In genomic region chr15:98733976-98734566, GRCm38 (mm10) we compare ENCODE assay signal across 22 mouse cellular contexts. TPM values are rescaled to one million over a fixed set of nuclear protein-coding genes. Genes with fewer than 3 reads are reported as not detected.
DNase-seq lines count a peak whose midpoint lies in the region; ATAC-seq and TF ChIP-seq lines count a peak whose summit lies in the region.
"Had no signal": no experiment of that assay in that cellular context is flagged by ENCODE, and none has a peak within 500 bp of the region (broad histone marks: within the 10 kb centered on the region; RNA-seq: fewer than 3 reads in every experiment).

No protein-coding gene starts in this region.

- in situ Hi-C loops in Patski (cut with MboI; ENCODE audit: low pct_unique_long_range_greater_than_20kb) = no loop called here

- H3K27ac ChIP-seq in heart, embryonic 16.5 days (ENCODE audit: low read length) = no peak overlapping the region
- H3K27ac ChIP-seq in kidney, embryonic 14.5 days (ENCODE audit: low read depth, low read length) = no peak overlapping the region
- H3K27ac ChIP-seq in liver, embryonic 13.5 days = peak overlapping the region; percentile 58
- no peak overlapping the region for H3K27ac ChIP-seq in gastrocnemius, adult 2 months
- H3K27ac ChIP-seq: midbrain, embryonic 12.5 days had no signal

- peaks cover 5% of the 10 kb centered on the region for H3K4me1 ChIP-seq in heart, embryonic 16.5 days (ENCODE audit: control insufficient read depth, insufficient read depth, low read length)
- 0 out of 2 replicates have a peak, but pooled peaks cover 3% of the 10 kb centered on the region for H3K4me1 ChIP-seq in kidney, embryonic 14.5 days (ENCODE audit: control insufficient read depth, insufficient read depth, low read length)
- peaks cover 49% of the 10 kb centered on the region for H3K4me1 ChIP-seq in liver, embryonic 13.5 days (replicated peaks)
- H3K4me1 ChIP-seq: midbrain, embryonic 12.5 days had no signal

- H3K27me3 ChIP-seq in heart, embryonic 16.5 days (ENCODE audit: control insufficient read depth, insufficient read depth, low read length) = no peaks in the 10 kb centered on the region
- no peaks in the 10 kb centered on the region for H3K27me3 ChIP-seq in Patski
- H3K27me3 ChIP-seq in kidney, embryonic 14.5 days (ENCODE audit: control insufficient read depth, insufficient read depth, low read length) = no peaks in the 10 kb centered on the region
- peaks cover 12% of the 10 kb centered on the region for H3K27me3 ChIP-seq in liver, embryonic 13.5 days

- no peaks in the 10 kb centered on the region; the same call in 1 of the 2 replicates for H3K9me3 ChIP-seq in heart, embryonic 16.5 days (replicated peaks; ENCODE audit: control insufficient read depth, low read length)
- no peaks in the 10 kb centered on the region for H3K9me3 ChIP-seq in kidney, embryonic 14.5 days (ENCODE audit: control insufficient read depth, low read length)
- no peaks in the 10 kb centered on the region for H3K9me3 ChIP-seq in liver, embryonic 13.5 days (replicated peaks)
- H3K9me3 ChIP-seq: midbrain, embryonic 12.5 days had no signal

- H3K4me3 ChIP-seq in heart, embryonic 16.5 days (ENCODE audit: low read length) = no peak overlapping the region
- no peak overlapping the region for H3K4me3 ChIP-seq in kidney, embryonic 14.5 days (ENCODE audit: low read length)
- H3K4me3 ChIP-seq in liver, embryonic 13.5 days (replicated peaks) = no peak overlapping the region
- no peak overlapping the region for H3K4me3 ChIP-seq in gastrocnemius, adult 2 months
- H3K4me3 ChIP-seq: midbrain, embryonic 12.5 days; myocyte had no signal

- no peak for DNase-seq in heart, postnatal 14 days
- DNase-seq in Patski (ENCODE audit: low read depth, low spot score) = peak; percentile 54
- DNase-seq in liver, embryonic 13.5 days = no peak
- DNase-seq in cerebellum, adult 8-10 months = no peak
- DNase-seq in gastrocnemius, adult 2 months = no peak
- no peak for DNase-seq in cerebellum, adult 18-20 months
- DNase-seq: cerebellum, adult 9-10 months; embryo, embryonic 11 days; forebrain, postnatal 0 days; gastrocnemius, postnatal 14 days; heart, postnatal 36 days; lung, postnatal 14 days; right cerebral cortex, adult 18-20 months; spleen, adult 18-20 months; thymus, postnatal 4 days had no signal

- CTCF ChIA-PET in Patski (lab: Charles Lee) = interaction anchor here (1.1 to 2.6 kb wide), 4 partner anchors 11 to 27 kb away, joined by 3 to 16 read pairs (median 4); no protein-coding TSS in a partner anchor

- H3K4me2 ChIP-seq in heart, embryonic 16.5 days (ENCODE audit: low read depth, low read length) = no peak overlapping the region
- no peak overlapping the region for H3K4me2 ChIP-seq in kidney, embryonic 14.5 days (replicated peaks; ENCODE audit: low read depth, low read length)
- no peak overlapping the region for H3K4me2 ChIP-seq in liver, embryonic 13.5 days
- H3K4me2 ChIP-seq: midbrain, embryonic 12.5 days had no signal

- peaks cover 19% of the 10 kb centered on the region for H3K36me3 ChIP-seq in heart, embryonic 16.5 days (ENCODE audit: control insufficient read depth, insufficient read depth)
- peaks cover 29% of the 10 kb centered on the region for H3K36me3 ChIP-seq in kidney, embryonic 14.5 days (ENCODE audit: control insufficient read depth, insufficient read depth, low read length)
- peaks cover 18% of the 10 kb centered on the region for H3K36me3 ChIP-seq in liver, embryonic 13.5 days

- no peak overlapping the region for H3K9ac ChIP-seq in heart, embryonic 16.5 days (ENCODE audit: low read length)
- H3K9ac ChIP-seq in kidney, embryonic 14.5 days (ENCODE audit: low read depth, low read length) = peak overlapping the region; percentile 28; the same call in 1 of the 2 replicates
- no peak overlapping the region for H3K9ac ChIP-seq in liver, embryonic 13.5 days
- H3K9ac ChIP-seq: forebrain, postnatal 0 days; midbrain, embryonic 12.5 days had no signal

- 0 out of 2 replicates have a peak, but pooled peaks have one; percentile 12 for ATAC-seq in heart, embryonic 16.5 days (replicated peaks; ENCODE audit: extremely low read depth, insufficient read depth, low FRiP score)
- peak; percentile 70 for ATAC-seq in Patski
- no peak for ATAC-seq in kidney, embryonic 14.5 days (ENCODE audit: low FRiP score, low TSS enrichment)
- ATAC-seq in liver, embryonic 13.5 days (ENCODE audit: low read depth) = no peak
- ATAC-seq: forebrain, postnatal 0 days had no signal

- POLR2A ChIA-PET in Patski (lab: Charles Lee) = interaction anchor here (0.5 to 1.3 kb wide), 3 partner anchors 10 to 23 kb away, joined by 3 to 4 read pairs (median 3); no protein-coding TSS in a partner anchor

- intact Hi-C loops in heart, postnatal 14 days (cut with DNase I) = no loop called here
- intact Hi-C loops in gastrocnemius, adult 2 months (cut with DNase I) = no loop called here

- WGBS in heart, embryonic 16.5 days = 73% methylated on average over 5 of the region's 5 CpGs
- WGBS in kidney, embryonic 14.5 days = 78% methylated on average over 5 of the region's 5 CpGs
- WGBS in liver, embryonic 13.5 days (ENCODE audit: insufficient replicate concordance) = 60% methylated on average over 5 of the region's 5 CpGs

- no peak for TF ChIP-seq CTCF in Patski (IDR thresholded peaks at IDR 0.05)
- no peak for TF ChIP-seq CTCF in gastrocnemius, adult 2 months (IDR thresholded peaks at IDR 0.05)

RNA-seq across cellular contexts. Expression of gene Fkbp11, which starts 6.1 kb away (rescaled TPM):
- 23.0 and 27.7 TPM in 2 replicates for polyA plus RNA-seq in heart, embryonic 16.5 days (2015; fragmentation: Nextera tagmentation; extraction: Ambion mirVana)
- 1 to 10 TPM; 4.6 to 5.0 TPM for total RNA-seq in heart, postnatal 14 days (2021)
- polyA plus RNA-seq in Patski (2021) = 0.41 TPM
- polyA plus RNA-seq in kidney, embryonic 14.5 days (2014; fragmentation: Nextera tagmentation; extraction: Ambion mirVana) = 28.8 and 33.4 TPM in 2 replicates
- 91.3 and 91.7 TPM in 2 replicates for polyA plus RNA-seq in liver, embryonic 13.5 days (2015; fragmentation: Nextera tagmentation; extraction: Ambion mirVana)
- 1 to 10 TPM; 1.0 to 1.3 TPM for total RNA-seq in gastrocnemius, adult 2 months (2021)

RNA-seq across cellular contexts. Expression of gene Ccdc65, which starts 26.1 kb away (rescaled TPM):
- 0.97 and 1.0 TPM in 2 replicates for polyA plus RNA-seq in heart, embryonic 16.5 days (2015; fragmentation: Nextera tagmentation; extraction: Ambion mirVana)
- total RNA-seq in heart, postnatal 14 days (2021) = under 1 TPM; 0.29 to 0.72 TPM
- 7.6 TPM for polyA plus RNA-seq in Patski (2021)
- 0.69 and 1.0 TPM in 2 replicates for polyA plus RNA-seq in kidney, embryonic 14.5 days (2014; fragmentation: Nextera tagmentation; extraction: Ambion mirVana)
- 0.06 TPM in 1 of 2 replicates, not detected in the other for polyA plus RNA-seq in liver, embryonic 13.5 days (2015; fragmentation: Nextera tagmentation; extraction: Ambion mirVana)
- not detected for total RNA-seq in gastrocnemius, adult 2 months (2021)
- total RNA-seq: gastrocnemius, postnatal 14 days; liver, adult 2 months had no signal
- polyA plus RNA-seq: liver, adult 2 months had no signal

RNA-seq across cellular contexts. Expression of gene Arf3, which starts 28.9 kb away (rescaled TPM):
- 35.8 and 36.4 TPM in 2 replicates for polyA plus RNA-seq in heart, embryonic 16.5 days (2015; fragmentation: Nextera tagmentation; extraction: Ambion mirVana)
- 10 to 100 TPM; 26.4 to 26.6 TPM for total RNA-seq in heart, postnatal 14 days (2021)
- polyA plus RNA-seq in Patski (2021) = 136 TPM
- 29.8 and 39.7 TPM in 2 replicates for polyA plus RNA-seq in kidney, embryonic 14.5 days (2014; fragmentation: Nextera tagmentation; extraction: Ambion mirVana)
- polyA plus RNA-seq in liver, embryonic 13.5 days (2015; fragmentation: Nextera tagmentation; extraction: Ambion mirVana) = 11.9 and 13.8 TPM in 2 replicates
- 1 to 10 TPM; 8.1 to 9.4 TPM for total RNA-seq in gastrocnemius, adult 2 months (2021)

RNA-seq across cellular contexts. Expression of gene Wnt10b, which starts 43.9 kb away (rescaled TPM):
- polyA plus RNA-seq in heart, embryonic 16.5 days (2015; fragmentation: Nextera tagmentation; extraction: Ambion mirVana) = 0.28 and 0.44 TPM in 2 replicates
- total RNA-seq in heart, postnatal 14 days (2021) = under 1 TPM; 0.45 to 0.61 TPM
- not detected for polyA plus RNA-seq in Patski (2021)
- polyA plus RNA-seq in kidney, embryonic 14.5 days (2014; fragmentation: Nextera tagmentation; extraction: Ambion mirVana) = not detected in 2 replicates
- polyA plus RNA-seq in liver, embryonic 13.5 days (2015; fragmentation: Nextera tagmentation; extraction: Ambion mirVana) = not detected in 2 replicates
- 1 to 10 TPM in 1 of 2 experiments, under 1 TPM in 1; 0.97 to 1.4 TPM for total RNA-seq in gastrocnemius, adult 2 months (2021)
- total RNA-seq: liver, adult 2 months had no signal
- polyA plus RNA-seq: forebrain, postnatal 0 days; liver, adult 2 months had no signal

RNA-seq across cellular contexts. Expression of gene Wnt1, which starts 55.6 kb away (rescaled TPM):
- not detected in 2 replicates for polyA plus RNA-seq in heart, embryonic 16.5 days (2015; fragmentation: Nextera tagmentation; extraction: Ambion mirVana)
- total RNA-seq in heart, postnatal 14 days (2021) = not detected
- polyA plus RNA-seq in Patski (2021) = not detected
- polyA plus RNA-seq in kidney, embryonic 14.5 days (2014; fragmentation: Nextera tagmentation; extraction: Ambion mirVana) = not detected in 2 replicates
- not detected in 2 replicates for polyA plus RNA-seq in liver, embryonic 13.5 days (2015; fragmentation: Nextera tagmentation; extraction: Ambion mirVana)
- total RNA-seq in gastrocnemius, adult 2 months (2021) = under 1 TPM in 1 of 2 experiments, not detected in 1; 0.08 TPM
- total RNA-seq: adrenal gland, adult 18-20 months; forebrain, postnatal 0 days; heart, adult 8-10 months; heart, postnatal 36 days; liver, adult 2 months had no signal
- polyA plus RNA-seq: liver, adult 2 months had no signal

Comparison
In these comparisons a context has a peak if more than half of its experiments do, and no peak if none do; other contexts are left out.
1. ATAC-seq: peak in heart, embryonic 16.5 days (single experiment) and Patski (single experiment); none in kidney, embryonic 14.5 days (single experiment) and liver, embryonic 13.5 days (single experiment).
2. RNA of gene Fkbp11, which starts 6.1 kb away (polyA plus RNA-seq): 91.3 to 91.7 TPM in liver, embryonic 13.5 days, 28.8 to 33.4 TPM in kidney, embryonic 14.5 days and 23.0 to 27.7 TPM in heart, embryonic 16.5 days; 0.41 TPM in Patski (single experiment); every median in the first group is over 10 times any median in the second.